Mouse (Mus musculus) regulatory T cell (primary cell): ENCODE results near the gene 1700021F05Rik.
"Not testable (repeated sequence)": the region's sequence is repeated elsewhere in the genome, so short reads cannot be mapped to it uniquely, and the experiment has no call there.

Experiments
- in situ Hi-C: fragments of 300-600 bp; cut with MboI, MseI; formaldehyde crosslinking; loops from one replicate; pipeline ENCODE4 v1.15.1; 2025; ENCODE audit warnings: high pct_unique_total_duplicates

Gene 1700021F05Rik

DNA sequence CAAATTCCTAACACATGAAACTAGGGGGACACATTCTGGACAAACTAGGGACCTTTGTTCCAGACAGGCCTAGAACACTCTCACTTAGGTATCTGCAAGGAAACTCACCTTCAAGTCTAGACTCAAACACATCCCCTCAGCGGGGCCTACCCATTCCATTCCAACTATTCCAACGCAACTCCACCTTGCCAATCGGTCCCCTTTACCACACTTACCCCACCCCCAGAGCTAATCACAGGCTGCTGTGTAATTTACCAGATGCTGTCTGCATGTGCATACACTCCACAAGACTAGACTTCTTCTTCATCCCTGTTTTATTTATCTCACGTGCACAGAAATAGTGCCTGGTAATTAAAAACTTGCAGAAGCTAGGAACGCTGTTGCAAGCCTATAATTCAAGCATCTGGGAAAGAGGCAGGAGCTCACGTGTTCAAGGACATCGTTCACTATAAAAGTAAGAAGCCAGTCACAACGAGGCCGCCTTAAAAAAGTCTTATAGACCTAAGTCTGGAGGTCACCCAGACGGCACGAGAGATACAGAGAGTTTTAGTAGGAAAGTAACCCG lies 966 bp downstream of the 1700021F05Rik start:
- in situ Hi-C loops: no loop called here

- in situ Hi-C loops: no loop called here
Measured at GRCm38 (mm10) chr10:43538831-43539230, 2.0 kb downstream of the 1700021F05Rik start.

- in situ Hi-C loops: no loop called here
Measured at GRCm38 (mm10) chr10:43537652-43538051, 3.1 kb downstream of the 1700021F05Rik start.

DNA sequence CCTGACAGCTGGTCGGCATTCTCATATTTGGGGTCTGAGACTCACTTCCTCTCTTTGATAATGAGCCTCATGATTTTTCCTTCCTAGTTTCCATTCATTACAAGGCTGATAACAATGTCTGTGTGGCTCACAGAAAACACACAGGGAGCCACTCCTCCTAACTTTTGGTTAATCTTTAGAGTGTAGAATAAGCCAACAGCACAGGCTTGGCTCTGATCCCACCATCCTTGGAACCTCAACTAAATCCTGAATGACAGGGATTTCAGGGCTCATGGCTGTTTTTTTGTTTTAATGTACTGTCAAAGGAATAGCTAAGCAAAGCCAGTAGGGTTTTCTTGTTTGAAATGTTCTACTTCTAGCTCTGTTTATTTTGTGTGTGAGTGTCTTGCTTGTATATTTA lies 6.4 kb downstream of the 1700021F05Rik start:
- in situ Hi-C loops: loop anchor here (5.0 kb wide), 1 partner anchor 42 kb away; no protein-coding TSS in a partner anchor

DNA sequence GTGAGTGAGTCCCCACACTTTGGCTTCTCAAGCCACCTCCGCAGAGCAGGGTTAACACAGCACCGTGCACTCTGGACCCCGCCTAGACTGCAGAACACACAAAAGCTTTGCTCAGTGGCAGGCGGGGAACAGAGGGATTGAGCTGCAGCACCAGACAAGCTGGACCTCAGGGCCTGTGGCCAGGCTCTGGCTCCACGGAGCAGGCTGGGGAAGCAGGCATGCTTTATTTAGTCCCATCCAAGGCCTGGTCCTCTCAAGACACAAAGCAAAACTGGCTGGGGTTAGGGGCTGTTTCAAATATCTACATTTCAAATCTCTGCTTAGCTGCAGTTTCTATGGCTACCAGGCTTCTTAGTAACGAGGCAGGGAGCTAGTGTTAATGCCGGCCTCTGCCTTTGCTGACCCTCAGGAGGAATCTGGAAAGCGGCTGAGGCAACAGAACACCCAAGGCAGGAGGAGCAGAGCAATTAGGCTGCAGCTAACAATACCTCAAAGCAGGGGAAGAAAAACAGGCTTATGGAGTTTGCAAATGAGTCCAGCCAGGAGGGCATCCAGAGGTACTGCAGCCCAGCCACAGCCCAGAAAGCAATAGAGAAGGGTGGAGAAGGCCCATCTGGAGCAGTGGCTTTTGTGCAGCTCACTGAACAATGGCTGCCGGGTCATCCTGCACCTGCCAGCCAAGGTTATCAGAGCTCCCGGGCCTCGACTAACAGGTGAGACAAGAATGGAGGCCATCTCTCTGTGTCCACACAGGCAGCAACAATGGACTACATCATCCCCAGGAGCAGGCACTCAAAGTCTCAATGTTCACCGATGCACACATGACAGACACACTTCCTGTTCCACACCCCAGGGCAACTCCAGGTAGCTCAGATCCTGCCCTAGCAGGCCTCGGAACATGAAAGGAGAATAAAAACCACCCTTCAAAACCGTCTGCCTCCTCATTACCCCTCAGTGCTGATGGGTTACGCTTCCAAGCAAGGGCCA lies 13.2 kb downstream of the 1700021F05Rik start:
- in situ Hi-C loops: no loop called here

GRCm38 (mm10) chr10:43523931-43524330 lies 16.9 kb downstream of the 1700021F05Rik start, which contains the start of gene Gm9803:
Gm9803 (plus strand) TSS chr10:43524084.
- in situ Hi-C loops: not testable (repeated sequence)

- in situ Hi-C loops: no loop called here
Measured at GRCm38 (mm10) chr10:43519977-43520376, 20.8 kb downstream of the 1700021F05Rik start.

- in situ Hi-C loops: no loop called here
Measured at GRCm38 (mm10) chr10:43518368-43518767, 22.4 kb downstream of the 1700021F05Rik start.

DNA sequence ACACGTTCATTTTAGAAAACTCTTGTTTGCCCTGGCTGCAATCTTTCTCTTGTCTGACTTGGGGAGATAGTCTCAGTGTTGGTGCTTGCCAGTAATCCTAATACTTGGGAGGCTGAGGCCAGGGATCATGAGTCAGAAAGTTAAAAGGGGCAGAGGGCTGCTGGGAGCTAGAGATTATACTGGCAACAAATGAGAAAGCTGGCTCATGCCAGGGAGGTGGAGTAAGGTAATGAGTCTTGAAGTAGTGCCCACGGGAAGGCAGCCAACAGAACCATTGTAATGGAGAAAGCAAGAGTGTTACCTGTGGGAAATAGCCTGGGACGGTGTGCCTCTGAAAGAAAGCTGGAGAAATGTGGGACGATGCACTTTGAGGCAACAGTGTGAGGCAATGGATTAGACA lies 23.0 kb downstream of the 1700021F05Rik start:
- in situ Hi-C loops: no loop called here

- in situ Hi-C loops: no loop called here
Measured at GRCm38 (mm10) chr10:43516992-43517660, 23.7 kb downstream of the 1700021F05Rik start.

DNA sequence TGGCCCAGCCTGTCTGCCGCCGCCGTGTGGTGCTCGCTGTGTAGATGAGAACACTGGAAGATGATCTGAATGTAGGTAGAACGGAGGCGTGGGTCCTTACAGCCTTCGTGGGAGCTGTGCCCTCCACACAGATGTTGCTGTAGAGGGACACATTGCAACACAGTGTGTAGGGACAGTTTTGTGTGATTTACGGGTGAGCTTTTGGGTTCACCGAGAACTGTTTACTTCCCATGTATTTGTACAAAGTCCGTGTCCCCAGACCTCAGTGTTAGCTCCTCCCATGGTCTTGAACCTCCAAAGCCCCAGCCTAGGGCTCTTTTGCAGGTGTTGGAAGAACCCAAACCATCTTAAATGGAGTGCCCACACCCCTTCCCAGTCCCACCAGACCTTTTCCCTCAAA lies 27.8 kb downstream of the 1700021F05Rik start:
- in situ Hi-C loops: no loop called here

GRCm38 (mm10) chr10:43509228-43509627 lies 31.6 kb downstream of the 1700021F05Rik start:
- in situ Hi-C loops: no loop called here

DNA sequence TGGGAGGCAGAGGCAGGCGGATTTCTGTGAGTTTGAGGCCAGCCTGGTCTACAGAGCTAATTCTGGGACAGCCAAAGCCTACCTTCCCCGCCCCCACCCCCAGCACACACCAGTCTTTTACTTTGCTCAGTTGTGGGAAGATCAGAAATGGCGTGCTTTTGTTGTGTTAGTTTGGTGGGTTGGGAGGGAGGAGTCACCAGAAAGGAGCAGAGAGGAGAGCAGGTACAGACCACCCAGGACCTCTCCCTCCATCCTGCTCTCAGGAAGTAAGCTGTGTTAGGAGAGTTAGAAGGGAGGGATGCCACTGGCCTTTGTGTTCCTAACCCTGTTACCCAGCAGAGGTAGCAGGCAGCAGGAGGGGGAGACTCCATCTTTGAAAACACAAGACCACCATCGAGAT lies 33.7 kb downstream of the 1700021F05Rik start:
- in situ Hi-C loops: no loop called here

GRCm38 (mm10) chr10:43504291-43504690 lies 36.5 kb downstream of the 1700021F05Rik start:
- in situ Hi-C loops: no loop called here

GRCm38 (mm10) chr10:43502599-43502998 lies 38.2 kb downstream of the 1700021F05Rik start:
- in situ Hi-C loops: no loop called here

DNA sequence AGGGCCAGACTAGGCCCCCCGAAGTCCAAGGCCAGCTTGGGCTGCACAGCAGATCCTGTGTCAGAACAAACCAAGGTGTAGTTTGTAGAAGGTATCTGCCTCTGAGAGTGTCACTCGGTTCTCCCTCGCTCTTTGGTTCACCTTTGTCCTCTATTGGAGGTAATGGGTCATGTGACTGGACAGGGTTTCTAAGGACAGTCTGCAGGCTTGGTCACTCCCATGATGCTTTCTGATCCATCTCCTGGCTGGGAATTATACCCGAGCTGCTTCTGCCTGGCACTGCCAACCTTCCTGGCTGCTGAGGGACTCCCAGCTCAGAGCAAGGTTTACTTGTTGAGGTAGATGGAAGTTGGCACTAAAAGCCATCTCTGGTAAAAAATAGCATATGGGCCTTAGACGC lies 49.9 kb downstream of the 1700021F05Rik start:
- in situ Hi-C loops: loop anchor here (5.0 kb wide), 1 partner anchor 41 kb away; no protein-coding TSS in a partner anchor

- in situ Hi-C loops: loop anchor here (5.0 kb wide), 1 partner anchor 42 kb away; no protein-coding TSS in a partner anchor
Measured at GRCm38 (mm10) chr10:43490034-43490433, 50.8 kb downstream of the 1700021F05Rik start.

GRCm38 (mm10) chr10:43489550-43489949 lies 51.2 kb downstream of the 1700021F05Rik start:
- in situ Hi-C loops: no loop called here

DNA sequence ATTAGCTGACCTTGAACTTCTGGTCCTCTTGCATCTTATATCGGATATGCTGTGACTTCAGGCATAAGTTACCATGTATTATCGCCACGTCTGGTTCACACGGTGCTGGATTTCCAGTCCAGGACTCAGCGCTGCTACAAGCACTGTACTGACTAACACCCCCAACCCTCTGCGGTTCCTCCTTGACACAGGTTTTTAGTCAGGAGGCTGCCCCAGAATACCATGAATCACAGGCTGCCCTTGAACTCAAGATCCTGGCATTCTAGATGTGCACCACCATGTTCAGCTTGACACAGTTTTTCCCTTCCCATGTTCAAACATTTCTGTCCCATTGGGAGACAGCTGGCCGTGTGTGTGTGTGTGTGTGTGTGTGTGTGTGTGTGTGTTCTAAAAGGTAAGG lies 51.7 kb downstream of the 1700021F05Rik start:
- in situ Hi-C loops: no loop called here

GRCm38 (mm10) chr10:43488258-43488657 lies 52.5 kb downstream of the 1700021F05Rik start:
- in situ Hi-C loops: no loop called here

DNA sequence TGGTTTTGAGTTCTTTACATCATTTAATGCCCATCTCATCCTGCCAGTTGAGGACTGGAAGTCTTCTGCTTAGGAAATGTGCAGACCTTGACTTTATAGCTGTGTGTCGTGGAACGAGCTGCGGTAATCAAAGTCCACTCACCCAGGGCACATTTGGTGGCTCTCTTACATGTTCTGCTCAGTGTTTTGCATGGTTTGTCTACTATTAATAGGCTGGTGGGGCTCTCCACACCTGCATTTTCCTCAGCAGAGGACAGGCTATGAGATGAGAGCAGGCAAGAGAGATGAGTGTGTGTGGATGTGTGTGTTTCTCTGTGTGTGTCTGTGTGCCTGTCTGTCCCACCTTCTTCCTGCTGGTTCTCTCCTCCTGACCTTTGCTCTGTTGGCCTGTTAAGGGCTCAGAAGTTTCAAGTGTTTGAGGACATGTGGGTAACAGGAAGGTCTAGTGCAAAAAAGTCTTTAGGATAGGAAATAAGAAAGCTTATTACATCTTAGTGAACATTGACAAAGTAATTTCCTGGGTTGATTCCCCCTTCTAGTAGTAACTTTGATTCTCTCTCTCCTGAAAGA lies 53.3 kb downstream of the 1700021F05Rik start:
- in situ Hi-C loops: no loop called here
